Mouse (Mus musculus): ENCODE results near the gene Gp6.
A peak's percentile ranks its signal among the peaks of the same experiment; 100 is the strongest.
"Not testable (repeated sequence)": the region's sequence is repeated elsewhere in the genome, so short reads cannot be mapped to it uniquely, and the experiment has no call there.

Gp6 gene

DNA sequence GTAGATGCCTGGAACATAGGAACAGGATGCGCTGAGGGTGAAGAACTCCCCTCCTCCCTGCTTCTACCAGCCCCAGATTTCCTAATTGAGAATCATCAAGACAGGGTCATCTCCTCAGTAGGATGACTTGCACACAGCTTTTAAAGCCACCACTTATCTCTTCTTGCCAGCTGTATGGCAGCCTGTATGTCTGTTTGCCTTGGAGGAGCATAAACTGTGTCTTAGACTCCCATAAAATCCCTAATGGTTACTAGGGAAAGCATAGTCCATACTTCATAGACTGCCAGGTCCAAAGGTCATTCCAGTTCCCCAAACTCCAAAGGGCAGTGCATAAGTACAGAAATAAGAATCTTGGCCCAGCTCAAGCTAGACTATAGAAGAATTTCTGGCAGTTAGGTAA is at the start of gene Gp6:
Gene Gp6, minus strand, starts transcription at position 15 of the 400 bp plus-strand sequence.
- DNase-seq (ENCODE audit: low spot score): no peak

GRCm38 (mm10) chr7:4447138-4447537 is 49.6 kb upstream of the Gp6 start:
- no peak for DNase-seq (ENCODE audit: low spot score)

- peak; percentile 44 for DNase-seq (ENCODE audit: low spot score)
These were observed 47.8 kb upstream of the Gp6 start, which contains the start of gene Rdh13 for GRCm38 (mm10) chr7:4445216-4445791. Rdh13 (minus strand) TSS chr7:4445649.

- no peak for DNase-seq (ENCODE audit: low spot score)
These were observed 43.0 kb upstream of the Gp6 start for GRCm38 (mm10) chr7:4440549-4440948.

DNA sequence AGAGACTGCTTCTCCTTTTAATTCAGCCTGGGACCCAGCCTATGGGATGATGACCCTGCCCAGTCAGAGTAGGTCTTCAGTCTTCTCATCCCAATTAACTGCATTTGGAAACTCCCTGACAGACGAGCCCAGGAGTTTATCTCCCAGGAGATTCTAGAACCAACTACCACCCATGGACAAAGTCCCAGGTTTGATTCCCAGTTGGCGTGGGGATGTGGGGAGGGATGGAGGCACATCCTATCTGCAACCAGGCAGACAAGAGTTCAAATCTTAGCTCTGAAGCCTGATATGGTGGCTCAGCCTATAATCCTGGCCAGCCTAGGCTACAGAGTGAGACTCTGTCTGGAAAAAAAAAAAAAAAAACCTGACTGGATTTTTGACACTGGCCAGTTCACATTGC is 40.2 kb upstream of the Gp6 start:
- DNase-seq (ENCODE audit: low spot score): no peak

GRCm38 (mm10) chr7:4432026-4432425 is 34.5 kb upstream of the Gp6 start:
- DNase-seq (ENCODE audit: low spot score): no peak

GRCm38 (mm10) chr7:4431548-4431947 is 34.0 kb upstream of the Gp6 start:
- peak; percentile 48 for DNase-seq (ENCODE audit: low spot score)

DNA sequence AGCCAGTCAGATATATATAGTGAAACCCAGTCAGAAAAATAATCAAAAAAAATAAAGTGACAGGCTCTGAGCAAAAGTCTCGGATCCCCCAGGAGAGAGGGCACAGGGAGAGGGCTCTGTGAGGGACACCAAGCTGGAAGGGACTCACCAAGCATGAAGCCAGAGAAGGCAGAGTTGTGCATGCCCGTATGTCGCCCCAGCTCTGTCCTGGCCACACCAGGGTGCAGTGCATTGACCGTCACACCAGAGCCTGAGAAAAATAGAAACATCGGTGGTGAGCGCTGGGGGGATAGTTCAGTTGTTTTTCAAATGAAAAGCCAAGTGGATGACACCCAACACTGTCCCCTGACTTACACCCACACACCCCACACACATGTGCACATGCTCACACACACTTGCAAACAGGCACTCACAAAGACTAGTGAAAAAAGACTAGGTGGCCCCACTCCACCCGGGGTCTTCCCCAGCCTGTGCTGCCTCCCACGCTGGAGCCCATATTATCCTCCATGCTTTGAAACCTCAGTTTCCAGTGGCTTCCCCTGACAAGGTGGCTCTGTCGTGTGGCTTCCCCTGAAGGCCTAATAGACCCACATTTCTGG is 32.8 kb upstream of the Gp6 start:
- DNase-seq (ENCODE audit: low spot score): no peak

DNA sequence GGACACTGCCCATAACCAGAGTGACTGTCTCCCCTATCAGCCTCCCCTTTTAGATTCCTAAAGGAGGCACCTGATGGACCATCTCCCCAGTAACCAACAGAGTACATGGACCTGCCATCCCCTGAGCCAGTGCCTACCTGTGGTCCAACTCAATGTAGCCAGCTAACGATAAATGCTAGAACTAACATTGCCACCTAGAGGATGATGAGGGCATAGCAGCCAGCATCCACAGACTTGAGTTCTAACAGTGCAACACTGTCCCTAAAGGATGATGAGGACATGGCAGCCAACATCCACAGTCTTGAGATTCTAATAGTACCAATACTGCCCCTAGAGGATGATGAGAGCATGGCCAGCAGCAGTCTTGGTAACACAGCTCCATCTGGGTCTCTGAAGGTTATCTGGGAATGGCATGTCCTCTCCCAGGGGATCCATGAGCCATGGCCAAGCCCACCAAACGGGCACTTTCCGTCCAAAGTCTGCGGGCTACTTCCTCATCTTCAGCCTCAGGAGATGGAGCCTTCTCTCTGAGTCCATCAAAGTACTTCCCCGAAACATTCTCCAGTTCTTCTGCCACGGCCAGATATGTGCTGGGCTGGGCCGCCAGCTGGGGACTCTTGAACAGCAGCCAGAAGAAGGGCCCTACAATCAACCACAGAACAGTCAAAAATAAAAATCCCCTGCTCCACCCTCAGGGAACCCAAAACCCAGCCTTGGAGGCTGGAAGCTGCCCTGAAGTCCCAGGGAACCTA is 29.8 kb upstream of the Gp6 start:
- peak; percentile 65 for DNase-seq (ENCODE audit: low spot score)

- DNase-seq (ENCODE audit: low spot score): no peak
These were observed 22.7 kb upstream of the Gp6 start for GRCm38 (mm10) chr7:4420230-4420629.

DNA sequence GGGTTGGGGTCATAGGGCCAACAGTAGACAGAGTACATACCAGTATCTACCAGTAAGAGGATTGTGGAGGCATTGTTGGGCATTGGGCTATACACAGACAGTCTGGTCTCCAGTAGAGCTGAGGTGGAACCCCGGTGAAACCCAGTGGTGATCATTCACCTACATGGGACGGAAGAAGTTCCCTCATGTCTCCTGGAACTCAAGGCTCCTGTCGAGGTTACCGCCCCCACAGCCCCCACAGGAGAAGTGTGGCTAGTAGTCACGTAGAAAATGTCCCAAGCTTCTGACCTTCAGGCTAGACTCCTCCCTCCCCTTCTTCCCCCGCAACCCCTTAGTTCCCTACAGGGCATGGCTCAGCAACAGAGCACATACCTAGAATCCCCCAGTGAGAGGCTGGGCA is 22.1 kb upstream of the Gp6 start:
- no peak for DNase-seq (ENCODE audit: low spot score)

DNA sequence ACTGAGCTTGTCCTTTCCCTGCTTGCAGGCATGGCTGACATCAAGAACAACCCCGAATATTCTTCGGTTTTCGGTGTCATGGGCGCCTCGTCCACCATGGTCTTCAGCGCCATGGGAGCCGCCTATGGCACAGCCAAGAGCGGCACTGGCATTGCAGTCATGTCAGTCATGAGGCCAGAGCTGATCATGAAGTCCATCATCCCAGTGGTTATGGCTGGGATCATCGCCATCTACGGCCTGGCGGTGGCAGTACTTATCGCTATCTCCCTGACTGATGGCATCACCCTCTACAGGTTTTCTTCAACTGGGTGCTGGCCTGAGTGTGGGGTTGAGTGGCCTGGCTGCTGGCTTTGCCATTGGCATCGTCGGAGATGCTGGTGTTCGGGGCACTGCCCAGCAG is 14.9 kb upstream of the Gp6 start:
- not testable (repeated sequence) for DNase-seq (ENCODE audit: low spot score)

DNA sequence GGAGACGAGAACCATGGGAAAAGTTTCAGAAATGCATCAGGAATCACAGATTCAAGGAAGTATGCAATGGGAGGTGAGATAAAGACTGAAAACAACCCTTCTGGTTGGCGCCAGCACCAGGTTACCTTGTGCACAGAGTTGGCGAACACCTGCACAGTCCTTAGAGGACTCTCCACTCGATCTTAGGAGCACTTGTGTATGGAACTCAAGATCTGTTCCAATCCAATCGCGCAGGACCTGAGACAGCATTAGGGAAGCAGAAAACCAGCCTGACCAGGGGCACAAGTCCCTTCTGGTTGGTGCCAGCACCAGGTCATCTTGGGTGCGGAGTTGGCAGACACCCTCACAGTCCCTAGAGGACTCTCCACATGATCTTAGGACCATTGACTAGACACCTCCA is 24.0 kb downstream of the Gp6 start:
- no peak for DNase-seq (ENCODE audit: low spot score)

- no peak for DNase-seq (ENCODE audit: low spot score)
These were observed 60.0 kb downstream of the Gp6 start, which contains the start of gene Ncr1 for GRCm38 (mm10) chr7:4337509-4337908. Ncr1 (plus strand) TSS chr7:4337724.

DNA sequence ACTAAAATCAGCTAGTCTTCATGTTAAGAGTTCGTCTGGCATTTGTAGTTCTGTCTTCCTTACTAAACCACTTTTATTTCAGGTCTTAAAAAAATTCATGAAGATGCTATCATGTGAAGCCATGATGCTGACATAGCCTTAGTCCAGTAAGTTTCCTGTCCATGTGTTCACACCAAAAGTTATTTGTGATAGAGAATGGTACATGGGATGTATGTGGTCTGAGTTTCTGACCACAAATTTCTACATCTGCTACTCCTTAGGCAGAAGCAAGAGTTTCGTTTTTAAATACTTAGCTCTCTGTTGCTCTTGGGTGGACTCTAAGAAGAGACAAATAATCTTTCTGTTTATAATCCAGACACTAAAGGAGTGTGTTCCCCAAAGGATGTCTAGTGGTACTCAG is 74.2 kb downstream of the Gp6 start:
- no peak for DNase-seq (ENCODE audit: low spot score)

Measured in ovary, postnatal 10 days (tissue).